Mouse (Mus musculus): ENCODE data around the gene Rtca.

- TF ChIP-seq ZC3H11A (IDR thresholded peaks at IDR 0.05; ENCODE audit: borderline replicate concordance, low read depth, low read length) (no peak), CHD2 (IDR thresholded peaks at IDR 0.05; ENCODE audit: low read depth, low read length) (no peak), MAFK (IDR thresholded peaks at IDR 0.05; ENCODE audit: insufficient read depth, low read depth, low read length) (no peak), HCFC1 (IDR thresholded peaks at IDR 0.05; ENCODE audit: borderline replicate concordance, insufficient read depth, low read length) (no peak), ZNF384 (IDR thresholded peaks at IDR 0.05; ENCODE audit: low read depth, low read length) (no peak)
These were observed 12.3 kb downstream of the Rtca start for GRCm38 (mm10) chr3:116495671-116496070.
